Mouse (Mus musculus): ENCODE measurements around the gene Mvb12a.
"Not testable (repeated sequence)": the region's sequence is repeated elsewhere in the genome, so short reads cannot be mapped to it uniquely, and the experiment has no call there.

Gene Mvb12a

DNA sequence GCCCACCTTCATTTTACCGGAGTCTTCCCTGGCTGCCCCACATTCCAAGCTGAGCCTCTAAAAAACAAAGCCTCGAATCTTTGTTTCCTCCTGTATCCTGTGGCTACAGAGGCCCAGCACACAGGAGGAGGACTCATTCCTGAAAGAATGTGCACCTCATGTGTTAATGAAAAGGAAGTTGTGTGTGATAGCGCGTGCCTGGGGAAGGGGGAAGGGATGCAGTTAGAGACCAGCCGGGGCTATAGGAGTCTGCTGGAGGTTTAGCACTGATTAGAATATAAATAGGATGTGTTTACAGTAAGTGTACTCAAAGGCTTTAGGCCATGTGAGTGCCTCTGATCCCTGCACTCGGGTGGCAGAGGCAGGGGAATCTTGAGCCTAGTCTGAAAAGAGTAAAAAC lies 16.4 kb upstream of the Mvb12a start:
- DNase-seq (ENCODE audit: low spot score) = no peak

DNA sequence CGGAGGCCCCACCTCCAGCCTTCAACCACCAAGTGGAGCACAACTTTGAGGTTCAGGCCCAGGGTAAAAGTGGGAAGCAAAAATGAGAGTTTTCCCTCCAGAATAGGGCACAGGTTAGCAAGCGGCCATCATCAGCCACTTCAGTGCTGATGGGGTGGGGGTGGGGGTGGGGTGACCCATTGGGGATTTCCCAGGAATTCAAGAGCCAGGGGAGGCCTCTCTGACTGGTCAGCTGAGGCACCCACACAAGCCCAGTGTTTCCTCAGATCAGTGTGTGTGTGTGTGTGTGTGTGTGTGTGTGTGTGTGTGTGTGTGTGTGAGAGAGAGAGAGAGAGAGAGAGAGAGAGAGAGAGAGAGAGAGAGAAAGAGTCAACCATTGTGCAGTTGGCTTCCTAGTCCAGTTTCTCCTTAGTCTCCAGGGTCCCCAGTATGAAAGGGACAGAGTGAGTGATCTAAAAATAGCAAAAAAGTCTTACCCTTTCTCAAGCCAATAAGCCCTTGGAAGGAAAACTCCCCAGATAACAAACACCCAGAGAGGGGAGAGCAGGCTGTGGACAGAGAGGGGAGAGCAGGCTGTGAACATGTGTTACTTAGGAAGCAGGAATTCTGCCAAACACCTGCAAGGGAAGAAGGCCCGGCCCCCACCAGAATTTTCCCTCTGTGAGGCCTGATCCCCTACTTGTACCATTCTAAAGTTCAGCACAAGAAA lies 15.4 kb upstream of the Mvb12a start:
- DNase-seq (ENCODE audit: low spot score) = no peak

DNA sequence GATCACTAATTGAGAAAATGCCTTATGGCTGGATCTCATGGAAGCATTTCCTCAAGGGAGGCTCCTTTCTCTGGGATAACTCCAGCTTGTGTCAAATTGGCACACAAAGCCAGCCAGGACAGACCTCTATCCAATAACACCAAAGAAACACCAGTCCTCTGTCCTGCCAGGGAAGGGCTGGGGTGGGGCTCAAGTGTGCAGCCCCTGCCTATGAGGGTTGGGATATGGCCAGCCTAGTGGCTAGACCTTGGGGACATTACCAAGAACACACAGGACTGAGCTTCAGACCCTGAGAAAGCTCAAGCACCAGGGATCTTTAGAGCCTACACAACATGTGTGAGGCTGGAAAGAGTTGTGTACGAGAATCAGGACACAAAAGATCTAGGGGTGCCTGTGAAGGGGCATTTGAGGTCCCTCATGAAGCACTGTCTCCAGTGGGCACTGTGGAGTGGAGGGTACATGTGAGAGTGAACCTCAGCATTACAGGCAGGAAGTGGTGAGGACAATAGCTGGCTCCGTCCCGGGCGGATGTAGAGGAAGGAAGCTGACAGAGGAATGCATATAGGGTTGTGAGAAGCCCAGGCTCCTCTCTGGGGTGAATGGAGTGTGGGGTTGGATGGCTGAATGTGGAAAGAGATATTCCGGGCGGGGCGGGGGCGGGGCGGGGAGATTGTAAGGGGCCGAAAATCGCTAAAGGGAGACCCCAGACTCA lies 14.2 kb upstream of the Mvb12a start:
- DNase-seq (ENCODE audit: low spot score) = no peak

DNA sequence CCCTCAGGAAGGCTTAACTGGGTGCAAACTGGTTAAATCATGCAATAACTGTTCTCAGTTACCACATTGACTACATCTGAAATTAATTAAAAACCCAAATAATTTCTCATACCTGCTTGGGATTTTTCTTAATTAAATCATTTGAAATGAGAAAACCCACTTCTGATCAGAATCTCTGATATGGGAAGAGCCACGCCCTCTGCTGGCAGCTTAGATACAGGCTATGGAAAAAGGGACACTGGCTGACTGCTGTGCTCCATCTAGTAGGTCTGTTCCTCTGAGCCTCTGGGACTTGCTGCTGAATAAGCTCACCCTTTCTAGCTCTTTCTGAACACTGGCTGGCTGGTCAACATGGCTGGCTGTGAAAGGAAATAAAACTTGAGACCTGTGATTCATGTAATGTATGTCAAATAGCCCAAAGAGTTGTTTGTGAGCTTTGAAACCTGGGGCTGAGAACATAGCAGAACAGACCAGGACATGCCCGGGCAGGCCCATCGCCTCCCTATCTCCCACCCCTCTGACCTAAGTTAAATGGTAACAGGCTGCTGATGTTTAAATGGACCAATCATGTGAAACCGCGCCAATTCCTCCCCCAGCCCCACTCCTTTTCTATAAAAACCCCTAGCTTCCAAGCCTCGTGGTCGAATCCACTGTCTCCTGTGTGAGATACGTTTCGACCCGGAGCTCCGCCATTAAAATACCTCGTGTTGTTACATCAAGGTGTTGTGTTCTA lies 11.8 kb upstream of the Mvb12a start:
- not testable (repeated sequence) for DNase-seq (ENCODE audit: low spot score)

DNA sequence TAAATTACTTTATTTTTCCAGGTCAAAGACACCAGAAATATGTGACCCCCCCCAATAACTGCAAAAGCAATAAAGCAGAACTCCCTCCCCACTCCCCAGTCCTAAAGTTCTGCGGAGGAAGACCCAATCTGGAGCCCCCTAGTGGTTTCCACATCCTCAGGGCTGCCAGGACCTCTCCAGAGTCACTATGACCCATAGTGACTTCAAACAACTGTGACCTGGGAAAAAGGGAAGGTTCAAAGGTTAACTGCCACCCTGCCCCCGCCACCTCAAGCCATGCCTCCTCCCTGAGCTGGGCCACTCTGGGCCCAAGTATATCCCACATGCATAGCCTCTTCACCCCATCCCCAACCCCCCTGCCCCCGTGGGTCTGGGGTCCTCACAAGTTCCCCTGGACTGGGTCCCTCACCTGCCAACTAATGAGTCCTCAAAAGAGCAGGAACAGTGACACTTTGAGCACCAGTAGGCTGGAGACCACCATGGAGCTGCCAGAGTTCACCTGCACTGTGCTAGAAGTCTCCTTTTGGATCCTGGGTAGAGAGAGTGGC lies 8.4 kb upstream of the Mvb12a start:
- no peak for DNase-seq (ENCODE audit: low spot score)

DNA sequence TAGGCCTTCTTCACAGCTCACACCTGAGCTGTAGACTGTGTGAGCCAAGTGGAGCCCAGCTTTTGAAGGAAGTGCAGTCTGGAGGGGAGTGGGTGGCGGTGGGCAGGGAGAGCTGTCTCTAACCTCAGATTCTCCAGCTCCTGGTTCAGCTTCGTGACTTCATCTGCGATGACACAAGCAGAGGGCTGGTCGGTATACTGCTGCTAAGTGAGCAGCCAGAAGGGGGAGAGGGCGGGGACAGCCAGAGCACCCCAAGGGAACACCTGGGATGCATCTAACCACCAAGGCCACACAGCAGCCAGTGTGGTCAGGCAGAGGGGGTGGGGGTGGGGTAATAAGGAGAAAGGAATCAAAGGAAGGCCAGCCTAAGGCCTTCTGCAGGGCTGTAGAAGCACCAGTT lies 7.1 kb upstream of the Mvb12a start:
- DNase-seq (ENCODE audit: low spot score) = no peak

GRCm38 (mm10) chr8:71537028-71537867 lies 5.5 kb upstream of the Mvb12a start, which contains the start of gene Bst2:
Gene Bst2, minus strand, starts transcription at chr8:71537456.
- no peak for DNase-seq (ENCODE audit: low spot score)

DNA sequence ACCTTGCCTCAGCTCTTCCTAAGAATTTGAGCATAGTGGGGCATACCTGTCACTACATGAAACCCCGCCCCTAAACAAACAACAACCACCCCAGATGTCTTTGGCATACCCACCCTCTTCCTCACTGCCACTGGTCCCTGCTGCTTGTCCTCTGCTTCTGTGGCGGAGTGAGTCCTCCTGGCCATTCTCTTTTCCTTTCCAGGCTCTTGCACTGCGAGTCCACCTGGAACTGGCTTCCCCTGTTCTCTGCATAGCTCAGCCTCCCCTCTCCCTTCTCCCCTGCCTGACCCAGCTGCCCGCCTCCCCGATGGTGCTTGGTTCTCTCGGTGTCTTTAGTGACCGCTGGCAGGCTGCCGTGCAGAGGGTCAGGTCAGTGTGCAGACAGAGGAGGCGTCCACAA lies 1.0 kb downstream of the Mvb12a start:
- no peak for DNase-seq (ENCODE audit: low spot score)

DNA sequence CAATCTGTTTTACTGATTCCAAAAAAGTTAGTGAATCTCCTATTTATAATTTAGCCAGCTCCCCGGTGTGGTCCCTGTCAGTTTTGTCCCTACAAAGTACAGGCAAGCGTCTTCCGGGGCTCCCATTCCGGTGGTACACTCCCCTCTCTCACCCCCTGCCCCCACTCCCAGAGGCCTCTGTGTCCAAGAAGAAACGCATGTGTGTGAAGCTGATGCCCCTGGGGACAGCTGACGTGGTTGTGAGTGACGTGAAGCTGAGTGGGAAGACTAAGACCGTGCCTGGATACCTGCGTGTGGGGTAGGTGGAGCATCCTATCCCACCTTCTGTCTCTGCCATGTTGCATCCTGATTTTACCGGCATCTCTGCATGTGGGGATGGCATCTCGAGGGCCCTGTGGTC lies 2.3 kb downstream of the Mvb12a start:
- DNase-seq (ENCODE audit: low spot score) = no peak

DNA sequence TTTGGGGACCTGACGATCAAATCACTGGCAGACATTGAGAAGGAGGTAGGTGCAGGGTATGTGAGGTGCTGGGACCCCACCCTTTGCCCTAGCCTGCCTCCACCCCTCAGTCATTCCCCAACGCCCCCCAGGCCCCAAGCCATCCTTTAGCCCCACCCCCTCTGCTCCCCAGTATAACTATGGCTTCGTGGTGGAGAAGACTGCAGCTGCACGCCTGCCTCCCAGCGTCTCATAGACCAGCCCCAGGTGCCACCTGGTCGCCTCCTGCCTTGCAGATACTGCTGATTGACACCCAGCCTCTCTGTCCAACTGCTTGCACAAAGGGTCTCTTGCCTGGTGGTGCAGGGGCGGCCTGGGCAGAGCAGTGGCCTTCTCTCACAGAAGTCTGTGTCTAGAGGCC lies 4.9 kb downstream of the Mvb12a start:
- no peak for DNase-seq (ENCODE audit: low spot score)

- no peak for DNase-seq (ENCODE audit: low spot score)
These were observed 8.0 kb downstream of the Mvb12a start for GRCm38 (mm10) chr8:71550754-71551153.

DNA sequence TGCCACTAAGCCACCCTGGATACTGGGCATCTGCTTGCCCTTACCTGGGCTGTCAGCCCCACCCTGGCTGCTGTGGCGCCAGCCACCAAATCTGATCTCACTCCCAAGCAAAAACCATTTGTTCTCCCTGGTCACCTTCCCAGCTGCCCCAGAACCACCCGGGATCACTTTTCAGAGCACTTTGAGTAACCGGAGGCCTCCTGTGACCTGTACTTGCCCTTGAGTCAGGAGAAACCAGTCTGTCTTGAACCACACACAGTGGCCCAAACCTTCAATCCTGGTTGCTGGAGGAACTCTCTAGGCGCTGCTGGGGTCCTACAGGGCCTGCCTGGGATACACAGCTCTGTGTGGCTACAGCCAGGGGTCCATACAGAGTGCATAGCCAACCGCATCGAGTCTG lies 10.0 kb downstream of the Mvb12a start:
- no peak for DNase-seq (ENCODE audit: low spot score)

DNA sequence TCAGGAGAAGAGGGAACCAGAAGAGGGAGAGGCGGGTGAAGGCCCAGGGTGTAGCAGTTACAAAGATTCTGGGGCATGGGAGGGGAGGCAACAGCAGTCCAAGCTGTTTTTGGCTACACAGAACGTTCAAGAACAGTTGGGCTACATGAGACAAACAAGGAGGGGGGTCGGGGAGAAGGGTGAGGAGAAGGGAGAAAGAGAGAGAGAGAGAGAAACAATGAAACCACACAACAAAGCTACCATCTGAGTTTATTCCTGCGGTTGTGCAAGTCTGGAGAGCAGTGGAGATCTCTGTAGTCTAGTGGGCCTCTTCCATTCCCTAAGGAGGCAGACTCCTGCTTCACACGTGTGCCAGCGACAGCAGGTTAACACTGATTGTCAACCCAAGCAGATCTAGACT lies 11.3 kb downstream of the Mvb12a start:
- no peak for DNase-seq (ENCODE audit: low spot score)

- no peak for DNase-seq (ENCODE audit: low spot score)
These were observed 11.9 kb downstream of the Mvb12a start for GRCm38 (mm10) chr8:71554644-71555043.

DNA sequence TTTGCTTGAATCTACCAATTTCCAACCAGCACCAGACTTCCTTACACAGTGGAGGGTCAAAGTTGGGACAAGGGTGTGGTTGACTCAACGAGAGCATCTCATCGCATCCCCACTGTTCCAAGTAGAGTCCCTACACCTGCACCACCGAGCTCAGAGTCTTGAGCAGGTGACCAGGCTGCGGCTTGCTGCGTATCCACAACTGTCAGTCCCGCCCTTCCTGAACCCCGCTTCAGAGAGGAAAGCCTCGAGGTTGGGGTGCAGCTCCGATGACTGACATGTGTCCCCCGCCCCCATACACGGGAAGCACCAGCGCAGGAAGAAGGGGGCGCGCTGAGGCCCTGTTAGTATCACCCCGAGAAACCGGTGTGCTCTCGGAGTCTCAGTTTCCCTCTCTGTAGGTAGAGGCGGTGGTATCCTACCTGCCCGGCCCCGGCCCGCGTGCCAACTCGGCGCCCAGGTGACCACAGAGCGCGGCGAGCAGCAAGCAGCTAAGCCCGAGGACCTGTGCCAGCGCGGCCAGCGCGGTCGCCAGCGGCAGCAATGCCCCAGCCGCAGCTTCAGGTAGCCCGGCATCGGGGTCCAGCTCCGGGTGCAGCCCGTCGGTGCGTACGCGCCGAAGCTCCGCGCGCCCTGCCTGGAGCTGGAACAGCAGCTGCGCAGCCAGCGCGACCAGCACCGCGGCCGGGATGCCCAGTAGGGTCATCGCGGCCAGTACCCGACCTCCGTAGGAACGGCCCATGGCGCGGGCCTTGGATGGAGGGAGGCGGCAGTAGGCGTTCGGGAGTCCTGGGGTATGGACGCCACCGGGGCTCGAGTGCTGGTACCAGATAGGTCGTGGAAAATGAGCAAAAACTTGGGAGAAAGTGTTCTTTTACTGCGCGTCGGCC lies 15.6 kb downstream of the Mvb12a start, which contains the start of gene Tmem221:
Tmem221 (minus strand) TSS at position 801 of the 887 bp plus-strand sequence.
- DNase-seq (ENCODE audit: low spot score) = no peak

- DNase-seq (ENCODE audit: low spot score) = no peak
These were observed 16.4 kb downstream of the Mvb12a start for GRCm38 (mm10) chr8:71558958-71559690.

DNA sequence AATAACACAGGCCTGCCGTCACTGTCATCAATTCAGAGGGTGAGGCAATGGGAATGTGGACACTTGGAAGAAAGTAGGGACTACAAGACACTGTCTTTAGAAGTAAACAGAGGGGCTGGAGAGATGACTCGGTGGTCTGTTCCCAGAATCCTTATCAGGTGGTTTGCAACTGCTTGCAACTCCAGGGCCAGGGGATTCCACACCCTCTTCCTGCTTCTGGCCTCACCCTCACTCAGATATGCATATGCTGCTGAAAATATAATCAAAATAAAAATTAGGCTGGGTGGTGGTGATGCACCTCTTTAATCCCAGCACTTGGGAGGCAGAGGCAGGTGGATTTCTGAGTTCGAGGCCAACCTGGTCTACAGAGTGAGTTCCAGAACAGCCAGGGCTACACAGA lies 17.3 kb downstream of the Mvb12a start:
- DNase-seq (ENCODE audit: low spot score) = no peak

DNA sequence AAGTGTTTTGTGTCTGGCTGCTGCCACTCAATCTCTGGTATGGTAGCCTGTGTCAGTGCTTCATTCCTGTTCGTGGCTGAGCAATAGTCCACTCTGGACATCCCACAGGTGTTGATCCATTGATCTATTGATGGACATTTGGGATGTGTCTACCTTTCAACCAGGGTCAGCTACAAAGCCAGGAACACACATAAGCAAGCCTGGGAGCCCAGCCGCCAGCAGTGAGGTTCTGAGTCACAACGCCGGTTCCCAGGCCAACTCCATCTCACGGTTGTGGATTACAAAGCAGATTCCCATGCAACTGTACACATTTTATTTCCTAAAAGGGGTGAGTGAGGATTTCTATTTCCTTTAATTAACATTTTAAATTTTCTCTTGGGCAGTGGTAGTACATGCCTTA lies 18.0 kb downstream of the Mvb12a start:
- DNase-seq (ENCODE audit: low spot score) = no peak

- DNase-seq (ENCODE audit: low spot score) = no peak
These were observed 18.7 kb downstream of the Mvb12a start for GRCm38 (mm10) chr8:71561401-71561800.

DNA sequence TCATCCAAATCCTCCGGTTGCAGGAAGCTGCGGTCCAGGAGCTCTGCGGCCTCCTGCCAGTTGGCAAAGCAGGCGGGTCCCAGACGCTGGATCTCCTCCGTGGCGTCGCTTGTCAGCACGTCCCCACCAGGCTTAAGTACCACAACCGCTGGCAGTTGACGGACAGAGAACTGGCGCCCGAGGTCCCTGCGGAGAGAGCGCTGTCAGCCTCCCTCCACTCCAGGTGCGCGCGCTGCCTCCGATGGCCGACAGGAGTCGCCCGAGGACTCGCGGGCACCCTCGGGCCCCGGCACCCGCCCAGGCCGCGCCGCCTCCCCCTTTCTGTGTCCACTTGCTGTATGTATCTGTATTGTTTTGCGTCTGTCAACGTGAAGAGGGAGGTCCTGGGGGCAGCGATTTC lies 20.0 kb downstream of the Mvb12a start:
- peak; percentile 50 for DNase-seq (ENCODE audit: low spot score)

All from urinary bladder, postnatal 10 days (tissue).